Mouse (Mus musculus): ENCODE data around the gene Best1.

The Best1 gene

DNA sequence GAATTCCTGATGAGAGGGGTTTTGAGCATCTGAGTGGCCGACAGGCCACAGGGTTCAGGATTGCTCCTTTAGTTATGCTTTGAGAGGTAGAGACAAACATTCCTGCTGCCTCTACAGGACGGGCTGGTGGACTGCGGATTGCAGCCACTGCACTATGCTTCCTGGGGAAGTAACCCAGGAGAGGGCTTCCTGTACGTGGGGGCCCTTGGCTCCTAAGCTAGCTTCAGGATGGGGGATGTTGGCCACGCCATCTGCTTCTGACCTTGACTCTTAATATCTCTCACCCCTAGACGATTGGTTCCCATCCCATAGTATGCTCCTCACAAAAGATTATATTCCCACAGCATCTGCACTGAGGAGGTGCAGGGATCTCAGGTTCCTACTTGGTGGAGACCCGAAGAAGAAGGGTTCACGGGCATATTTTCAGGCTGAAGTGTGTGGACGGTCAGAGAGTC is 21.9 kb upstream of the Best1 start:
- no peak for DNase-seq (ENCODE audit: low read depth, low spot score)

GRCm38 (mm10) chr19:10022414-10023303 is 21.2 kb upstream of the Best1 start:
- peak; percentile 81 for DNase-seq (ENCODE audit: low read depth, low spot score)

DNA sequence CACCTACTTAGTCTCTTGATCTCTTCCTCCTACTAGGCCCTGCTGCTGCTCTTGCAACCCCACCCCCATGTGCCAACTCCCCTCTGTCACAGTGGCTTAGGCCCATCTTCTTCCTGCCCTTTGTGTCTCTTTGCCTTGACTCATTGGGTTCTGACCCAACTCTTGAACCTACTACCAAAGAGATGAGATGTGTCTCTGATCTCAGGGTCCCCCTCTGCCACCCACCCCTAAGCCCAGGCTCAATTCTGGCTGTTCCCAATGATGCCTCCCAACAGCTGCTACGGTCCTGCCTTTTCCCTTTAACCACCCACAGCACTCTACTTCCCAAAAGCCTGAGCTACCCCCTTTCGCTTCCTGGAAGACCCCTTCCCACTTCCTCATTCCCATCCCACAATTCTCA is 20.5 kb upstream of the Best1 start:
- DNase-seq (ENCODE audit: low read depth, low spot score): no peak

GRCm38 (mm10) chr19:10019214-10019760 is 17.9 kb upstream of the Best1 start:
- DNase-seq (ENCODE audit: low read depth, low spot score): no peak

- peak; percentile 16 for DNase-seq (ENCODE audit: low read depth, low spot score)
Measured at GRCm38 (mm10) chr19:10018527-10018818, 17.0 kb upstream of the Best1 start.

GRCm38 (mm10) chr19:10017637-10018526 is 16.4 kb upstream of the Best1 start:
- peak; percentile 71 for DNase-seq (ENCODE audit: low read depth, low spot score)

DNA sequence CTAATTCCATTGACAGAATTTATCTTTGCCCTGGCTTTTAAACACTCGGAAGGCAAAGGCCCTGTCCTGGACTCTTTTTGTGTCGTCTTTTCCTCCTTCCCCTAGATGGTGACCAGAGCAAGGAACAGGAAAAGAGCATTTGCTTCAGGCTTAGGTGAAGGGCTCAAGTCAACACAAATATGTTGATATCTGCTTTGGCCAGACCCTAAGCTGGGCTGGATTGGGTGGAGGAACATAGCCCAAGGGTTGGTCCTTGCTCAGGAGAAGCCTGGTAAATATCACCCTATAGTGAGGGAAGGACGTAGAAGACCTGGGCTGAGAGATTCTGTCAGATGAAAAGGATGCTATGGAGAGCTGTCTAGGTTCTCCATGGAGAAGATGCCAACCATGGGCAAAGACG is 14.7 kb upstream of the Best1 start:
- no peak for DNase-seq (ENCODE audit: low read depth, low spot score)

GRCm38 (mm10) chr19:10015442-10015841 is 14.0 kb upstream of the Best1 start:
- no peak for DNase-seq (ENCODE audit: low read depth, low spot score)

GRCm38 (mm10) chr19:10014824-10015223 is 13.4 kb upstream of the Best1 start:
- DNase-seq (ENCODE audit: low read depth, low spot score): no peak

GRCm38 (mm10) chr19:10013913-10014312 is 12.5 kb upstream of the Best1 start:
- peak; percentile 95 for DNase-seq (ENCODE audit: low read depth, low spot score)

- DNase-seq (ENCODE audit: low read depth, low spot score): peak; percentile 92
Measured at GRCm38 (mm10) chr19:10013348-10013747, 11.9 kb upstream of the Best1 start.

GRCm38 (mm10) chr19:10012827-10013278 is 11.4 kb upstream of the Best1 start:
- peak; percentile 97 for DNase-seq (ENCODE audit: low read depth, low spot score)

DNA sequence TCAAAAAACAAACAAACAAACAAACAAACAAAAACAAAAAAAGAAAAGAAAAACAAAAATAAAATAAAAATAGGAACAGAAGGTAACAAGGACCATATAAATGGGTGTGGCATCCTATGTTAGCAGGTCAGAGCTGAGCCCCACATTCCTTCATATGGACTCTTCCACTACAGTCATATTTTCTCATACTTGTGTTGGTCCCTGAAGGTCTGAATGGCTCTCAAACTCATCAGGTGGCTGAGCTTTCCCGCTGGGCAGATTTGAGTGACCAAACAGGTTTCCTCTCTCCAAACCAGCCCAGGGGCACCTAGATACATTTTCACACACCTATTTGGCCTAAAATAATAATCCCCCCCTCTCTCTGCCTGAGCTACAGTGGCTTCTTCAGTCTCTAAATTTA is 10.0 kb upstream of the Best1 start:
- DNase-seq (ENCODE audit: low read depth, low spot score): no peak

- no peak for DNase-seq (ENCODE audit: low read depth, low spot score)
Measured at GRCm38 (mm10) chr19:10003696-10004095, 2.3 kb upstream of the Best1 start.

GRCm38 (mm10) chr19:10000330-10000729 is 1.1 kb downstream of the Best1 start:
- peak; percentile 84 for DNase-seq (ENCODE audit: low read depth, low spot score)

GRCm38 (mm10) chr19:9998736-9999486 is 2.5 kb downstream of the Best1 start:
- DNase-seq (ENCODE audit: low read depth, low spot score): no peak

- no peak for DNase-seq (ENCODE audit: low read depth, low spot score)
Measured at GRCm38 (mm10) chr19:9998063-9998416, 3.4 kb downstream of the Best1 start.

GRCm38 (mm10) chr19:9997204-9998062 is 4.0 kb downstream of the Best1 start:
- DNase-seq (ENCODE audit: low read depth, low spot score): no peak

DNA sequence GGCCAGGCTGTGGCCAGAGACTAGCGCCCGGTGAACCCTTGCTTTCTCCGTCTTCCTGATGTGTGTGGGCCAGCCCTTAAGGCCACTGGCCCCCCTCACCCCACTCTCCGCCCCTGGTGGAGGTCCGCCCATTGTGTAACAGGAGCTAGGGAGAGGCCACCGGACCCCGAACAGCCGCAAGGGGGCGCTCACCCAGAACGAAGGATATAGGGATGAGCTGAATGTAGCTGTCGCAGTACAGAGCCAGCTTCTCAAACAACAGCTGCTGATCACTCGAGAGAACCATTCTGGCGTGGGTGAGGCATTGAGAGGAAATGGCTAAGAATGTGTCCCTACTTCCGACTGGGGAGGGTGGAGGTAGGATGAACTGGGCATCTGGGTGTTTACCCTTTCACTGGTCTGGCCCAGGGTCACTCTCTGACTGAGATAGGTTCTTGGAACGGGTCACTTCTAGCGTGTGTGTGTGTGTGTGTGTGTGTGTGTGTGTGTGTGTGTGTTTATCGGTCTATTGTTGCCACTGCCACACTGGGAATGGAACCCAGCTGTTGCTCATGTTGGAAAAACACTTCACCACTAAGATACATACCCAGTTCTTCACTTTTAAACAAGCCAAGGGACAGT is 8.3 kb downstream of the Best1 start:
- DNase-seq (ENCODE audit: low read depth, low spot score): peak; percentile 72

All from 3T3-L1 (cell line).